Mouse (Mus musculus): ENCODE results near the gene Exog.

Gene Exog

GRCm38 (mm10) chr9:119444738-119445429 lies at the start of gene Exog:
Gene Exog, plus strand, starts transcription at chr9:119444943.
- peak; percentile 98 for DNase-seq (ENCODE audit: low spot score)

GRCm38 (mm10) chr9:119401351-119401750 lies 43.4 kb upstream of the Exog start:
- DNase-seq (ENCODE audit: low spot score), result no peak

- peak; percentile 98 for DNase-seq (ENCODE audit: low spot score)
Observed at GRCm38 (mm10) chr9:119401801-119402214, 42.9 kb upstream of the Exog start, which contains the start of gene Acvr2b. Gene Acvr2b, plus strand, starts transcription at chr9:119402118.

- DNase-seq (ENCODE audit: low spot score), result peak; percentile 54
Observed at GRCm38 (mm10) chr9:119402253-119403235, 42.2 kb upstream of the Exog start.

GRCm38 (mm10) chr9:119403236-119403641 lies 41.5 kb upstream of the Exog start:
- peak; percentile 87 for DNase-seq (ENCODE audit: low spot score)

GRCm38 (mm10) chr9:119404090-119404489 lies 40.7 kb upstream of the Exog start:
- no peak for DNase-seq (ENCODE audit: low spot score)

- DNase-seq (ENCODE audit: low spot score), result no peak
Observed at GRCm38 (mm10) chr9:119407884-119408283, 36.9 kb upstream of the Exog start.

- DNase-seq (ENCODE audit: low spot score), result no peak
Observed at GRCm38 (mm10) chr9:119408898-119409664, 35.7 kb upstream of the Exog start.

GRCm38 (mm10) chr9:119409864-119410263 lies 34.9 kb upstream of the Exog start:
- no peak for DNase-seq (ENCODE audit: low spot score)

GRCm38 (mm10) chr9:119418025-119418424 lies 26.7 kb upstream of the Exog start:
- DNase-seq (ENCODE audit: low spot score), result no peak

- DNase-seq (ENCODE audit: low spot score), result no peak
Observed at GRCm38 (mm10) chr9:119419852-119420438, 24.8 kb upstream of the Exog start.

- DNase-seq (ENCODE audit: low spot score), result no peak
Observed at GRCm38 (mm10) chr9:119425217-119425975, 19.3 kb upstream of the Exog start.

GRCm38 (mm10) chr9:119425976-119426415 lies 18.7 kb upstream of the Exog start:
- DNase-seq (ENCODE audit: low spot score), result no peak

- no peak for DNase-seq (ENCODE audit: low spot score)
Observed at GRCm38 (mm10) chr9:119426483-119426882, 18.3 kb upstream of the Exog start.

- DNase-seq (ENCODE audit: low spot score), result peak; percentile 85
Observed at GRCm38 (mm10) chr9:119430311-119430710, 14.4 kb upstream of the Exog start.

- no peak for DNase-seq (ENCODE audit: low spot score)
Observed at GRCm38 (mm10) chr9:119435855-119436254, 8.9 kb upstream of the Exog start.

- no peak for DNase-seq (ENCODE audit: low spot score)
Observed at GRCm38 (mm10) chr9:119438065-119438464, 6.7 kb upstream of the Exog start.

- no peak for DNase-seq (ENCODE audit: low spot score)
Observed at GRCm38 (mm10) chr9:119438498-119439000, 6.2 kb upstream of the Exog start.

- peak; percentile 13 for DNase-seq (ENCODE audit: low spot score)
Observed at GRCm38 (mm10) chr9:119445737-119446136, 994 bp downstream of the Exog start.

GRCm38 (mm10) chr9:119455967-119456366 lies 11.2 kb downstream of the Exog start:
- no peak for DNase-seq (ENCODE audit: low spot score)

- DNase-seq (ENCODE audit: low spot score), result no peak
Observed at GRCm38 (mm10) chr9:119457122-119457521, 12.4 kb downstream of the Exog start.

Measured in embryo, embryonic 10.5 days (tissue).